Mouse (Mus musculus) liver, embryonic 14.5 days (tissue): Measurements from ENCODE around the gene Smtn.

ENCODE experiments used
- CTCF ChIP-seq: IDR thresholded peaks from 2 replicates; pipeline ENCODE4 v1.5.1; 2016; ENCODE audit warnings: antibody characterized with exemption, low read depth, control low read depth
- EP300 ChIP-seq: IDR thresholded peaks from 2 replicates; pipeline ENCODE4 v1.6.1; 2016; ENCODE audit warnings: antibody characterized with exemption, low read depth

GRCm38 (mm10) chr11:3483980-3484642, 56.3 kb downstream of the Smtn start:
- TF ChIP-seq CTCF = no peak
- no peak for TF ChIP-seq EP300
